Mouse (Mus musculus) bone marrow, adult 2 months (tissue): ENCODE measurements around the gene Adora2b.

Experiments used
- CTCF ChIP-seq: fragments of 200-500 bp; IDR thresholded peaks from 2 replicates; pipeline ENCODE4 v1.5.1; 2011; ENCODE audit warnings: low read length, control low read depth; ENCODE audit not compliant: control insufficient read depth, insufficient read depth
- POLR2A ChIP-seq: fragments of 200-500 bp; IDR thresholded peaks from 2 replicates; pipeline ENCODE4 v1.6.1; 2011; ENCODE audit warnings: low read depth, mild to moderate bottlenecking, control low read depth, low read length, borderline replicate concordance; ENCODE audit not compliant: control insufficient read depth

- TF ChIP-seq CTCF (no peak), POLR2A (no peak)
These were observed 4.6 kb downstream of the Adora2b start for GRCm38 (mm10) chr11:62253380-62253779.
